Mouse (Mus musculus): ENCODE data around the gene Cdk14. TPM values are rescaled to one million over a fixed set of nuclear protein-coding genes. Genes with fewer than 3 reads are reported as not detected.

Cdk14 gene
- total RNA-seq, 2 experiments from 2014 or later = 2.6 to 5.3 TPM

DNA sequence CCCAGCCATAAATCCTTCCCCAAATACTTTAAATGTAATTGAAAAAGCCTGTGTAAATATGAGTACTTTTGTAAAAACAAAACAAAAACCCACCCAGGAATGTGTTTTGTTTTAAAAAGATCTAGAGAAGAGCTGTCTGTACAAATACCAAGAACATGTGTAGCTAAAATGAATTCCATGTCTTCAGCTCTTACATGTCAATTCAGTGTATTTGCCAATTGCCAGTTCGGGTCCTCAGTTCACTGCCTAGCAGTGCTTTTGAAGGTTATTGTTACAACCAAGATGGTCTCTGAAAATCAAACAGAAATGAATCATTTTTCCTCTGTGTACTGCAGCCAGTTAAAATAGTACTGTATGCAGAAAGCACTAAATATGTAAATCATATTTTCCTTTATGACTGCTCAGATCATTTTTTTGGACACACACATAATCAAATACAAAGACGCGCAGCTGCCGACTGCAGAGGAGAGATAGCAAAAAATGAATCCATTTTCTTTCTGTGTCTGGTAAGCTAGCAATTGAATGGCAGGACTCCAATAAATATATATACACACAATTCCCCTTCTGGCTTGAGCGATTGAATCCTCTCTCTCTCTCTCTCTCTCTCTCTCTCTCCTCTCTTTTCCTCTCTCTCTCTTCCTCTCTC is 526.8 kb downstream of the Cdk14 start:
- intact Hi-C loops (cut with DNase I) = no loop called here
- no peak for DNase-seq
- H3K27ac ChIP-seq = no peak overlapping the region
- TF ChIP-seq CTCF (IDR thresholded peaks at IDR 0.05) = no peak
- no peak overlapping the region for H3K4me3 ChIP-seq

DNA sequence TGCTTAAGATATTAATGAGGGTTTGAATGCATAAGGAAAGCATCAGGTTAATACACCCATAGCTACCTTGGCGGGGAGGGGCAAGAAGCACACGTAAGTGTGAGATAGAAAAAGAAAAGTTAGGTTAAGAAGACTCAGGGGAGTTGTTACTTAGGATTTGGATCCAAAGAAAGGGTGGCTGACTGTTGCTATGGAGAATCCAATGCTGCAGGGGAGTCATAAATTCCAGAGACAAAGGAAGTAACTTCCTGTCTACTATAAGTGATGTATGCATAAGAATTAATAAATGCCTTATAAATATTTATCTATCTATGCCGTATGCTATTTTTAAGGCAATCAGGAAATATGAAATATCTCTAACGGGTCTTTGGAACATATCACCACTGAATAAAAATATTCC is 527.4 kb downstream of the Cdk14 start:
- intact Hi-C loops (cut with DNase I) = no loop called here
- Histone ChIP-seq H3K4me3 (no peak overlapping the region), H3K27ac (no peak overlapping the region)
- DNase-seq = no peak
- no peak for TF ChIP-seq CTCF (IDR thresholded peaks at IDR 0.05)

- no peak for DNase-seq
- H3K27ac ChIP-seq = no peak overlapping the region
- intact Hi-C loops (cut with DNase I) = no loop called here
- no peak for TF ChIP-seq CTCF (IDR thresholded peaks at IDR 0.05)
- H3K4me3 ChIP-seq = no peak overlapping the region
Measured at GRCm38 (mm10) chr5:4891862-4892704, 528.0 kb downstream of the Cdk14 start.

DNA sequence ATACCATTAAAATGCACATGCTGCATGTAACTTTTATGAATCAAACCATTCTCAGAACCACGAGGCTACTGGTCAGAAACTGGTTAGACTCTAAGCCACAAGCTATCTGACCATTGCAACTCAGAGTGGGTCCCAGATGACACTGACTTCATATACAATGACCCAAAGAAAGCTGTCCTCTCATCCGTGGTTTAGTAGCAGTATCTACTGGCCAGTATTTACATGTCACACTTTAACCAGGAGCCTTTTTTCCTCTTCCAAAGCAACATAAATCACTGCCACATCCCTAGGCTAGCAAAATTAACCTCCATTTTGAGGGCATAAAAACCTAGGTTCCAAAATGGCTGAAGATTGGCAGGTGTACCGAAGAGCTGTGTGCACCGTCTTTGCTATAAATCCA is 533.0 kb downstream of the Cdk14 start:
- intact Hi-C loops (cut with DNase I) = no loop called here
- Histone ChIP-seq H3K4me3 (no peak overlapping the region), H3K27ac (no peak overlapping the region)
- TF ChIP-seq CTCF (IDR thresholded peaks at IDR 0.05) = no peak
- no peak for DNase-seq

GRCm38 (mm10) chr5:4882841-4883240 is 537.3 kb downstream of the Cdk14 start:
- Histone ChIP-seq H3K27ac (no peak overlapping the region), H3K4me3 (no peak overlapping the region)
- DNase-seq = no peak
- intact Hi-C loops (cut with DNase I) = no loop called here
- TF ChIP-seq CTCF (IDR thresholded peaks at IDR 0.05) = no peak

DNA sequence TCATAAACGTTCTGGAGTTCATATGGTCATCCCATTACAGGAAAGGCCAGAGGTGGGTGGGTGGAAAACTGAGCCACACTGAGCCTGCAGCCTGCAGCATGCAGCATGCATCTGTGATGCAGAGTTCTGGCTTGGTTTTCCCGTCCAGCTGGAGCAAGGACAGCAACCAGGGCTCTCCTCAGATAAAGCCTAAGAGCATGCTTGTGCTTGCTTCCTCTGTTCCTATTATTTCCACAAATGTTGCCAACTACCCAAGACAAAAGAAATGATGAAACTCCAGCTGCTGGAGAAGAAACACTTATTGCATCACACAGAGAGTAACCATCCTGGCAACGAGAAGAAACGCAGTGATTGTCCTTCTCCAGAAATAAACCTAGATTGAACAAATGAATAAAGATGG is 539.8 kb downstream of the Cdk14 start:
- H3K4me3 ChIP-seq = no peak overlapping the region
- TF ChIP-seq CTCF (IDR thresholded peaks at IDR 0.05) = no peak
- H3K27ac ChIP-seq = no peak overlapping the region
- peak; percentile 17 for DNase-seq
- intact Hi-C loops (cut with DNase I) = no loop called here

- Histone ChIP-seq H3K27ac (no peak overlapping the region), H3K4me3 (no peak overlapping the region)
- no peak for TF ChIP-seq CTCF (IDR thresholded peaks at IDR 0.05)
- intact Hi-C loops (cut with DNase I) = no loop called here
- DNase-seq = no peak
Measured at GRCm38 (mm10) chr5:4878934-4879333, 541.2 kb downstream of the Cdk14 start.

GRCm38 (mm10) chr5:4877638-4878037 is 542.5 kb downstream of the Cdk14 start:
- Histone ChIP-seq H3K27ac (no peak overlapping the region), H3K4me3 (no peak overlapping the region)
- TF ChIP-seq CTCF (IDR thresholded peaks at IDR 0.05) = no peak
- no peak for DNase-seq
- intact Hi-C loops (cut with DNase I) = no loop called here

DNA sequence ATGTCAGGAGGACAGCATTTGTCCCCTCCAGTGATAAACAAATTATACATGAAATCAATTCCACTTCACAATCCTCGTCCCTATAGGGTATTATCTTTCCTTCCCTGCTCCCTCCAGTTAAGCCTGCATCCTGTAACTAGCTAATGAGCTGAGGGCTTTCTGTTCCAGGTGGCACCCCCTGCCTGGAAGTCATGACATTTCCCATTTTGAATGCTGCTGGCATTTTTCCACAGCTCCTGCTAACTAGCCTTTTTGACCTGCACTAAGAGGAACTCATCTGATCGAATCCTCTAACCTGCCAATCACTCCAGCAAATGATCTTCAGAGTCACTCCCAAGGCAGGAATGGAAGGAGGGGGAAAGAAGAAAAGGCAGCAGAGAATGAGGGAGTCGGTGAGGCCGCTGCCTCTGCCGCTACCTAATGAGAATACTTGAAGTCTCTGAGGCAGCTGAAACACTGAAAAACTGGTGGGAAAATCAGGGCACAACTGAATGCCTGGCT is 542.9 kb downstream of the Cdk14 start:
- Histone ChIP-seq H3K4me3 (no peak overlapping the region), H3K27ac (no peak overlapping the region)
- no peak for DNase-seq
- no peak for TF ChIP-seq CTCF (IDR thresholded peaks at IDR 0.05)
- intact Hi-C loops (cut with DNase I) = no loop called here

GRCm38 (mm10) chr5:4876653-4877091 is 543.4 kb downstream of the Cdk14 start:
- H3K4me3 ChIP-seq = no peak overlapping the region
- TF ChIP-seq CTCF (IDR thresholded peaks at IDR 0.05) = no peak
- H3K27ac ChIP-seq = no peak overlapping the region
- DNase-seq = no peak
- intact Hi-C loops (cut with DNase I) = no loop called here

GRCm38 (mm10) chr5:4870041-4870726 is 549.9 kb downstream of the Cdk14 start:
- no peak for DNase-seq
- TF ChIP-seq CTCF (IDR thresholded peaks at IDR 0.05) = no peak
- Histone ChIP-seq H3K4me3 (no peak overlapping the region), H3K27ac (no peak overlapping the region)
- intact Hi-C loops (cut with DNase I) = no loop called here

DNA sequence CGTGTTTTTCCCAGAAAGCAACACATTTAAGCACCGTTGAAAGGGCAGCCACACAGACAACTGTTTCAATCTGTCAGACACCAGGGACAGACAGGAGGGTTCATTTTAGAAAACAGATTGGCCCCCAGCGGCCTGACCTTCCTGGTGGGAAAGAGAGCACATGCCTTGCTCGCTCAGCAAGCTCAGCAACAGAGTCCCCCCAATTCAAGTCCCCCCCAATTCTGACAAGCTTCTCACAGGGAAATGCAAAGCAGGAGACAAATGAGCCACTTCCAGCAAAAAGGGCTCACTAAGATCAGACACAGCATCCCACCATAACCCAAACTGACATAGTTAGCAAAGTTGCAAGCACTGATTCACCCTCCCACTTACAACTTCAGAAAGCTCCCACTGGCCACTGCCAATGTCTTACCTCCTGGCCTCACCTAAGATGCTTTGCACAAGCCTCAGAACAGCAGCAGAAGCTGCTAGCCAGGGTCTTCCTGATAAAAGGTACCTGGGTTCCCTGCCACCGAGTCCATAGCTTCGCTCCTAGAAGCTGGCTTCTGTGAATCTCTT is 551.5 kb downstream of the Cdk14 start:
- intact Hi-C loops (cut with DNase I) = no loop called here
- no peak for TF ChIP-seq CTCF (IDR thresholded peaks at IDR 0.05)

More for the DNA sequence above, 551.5 kb downstream of the Cdk14 start:
- Histone ChIP-seq H3K4me3 (no peak overlapping the region), H3K27ac (no peak overlapping the region)
- DNase-seq = no peak
